Mouse (Mus musculus): Measurements from ENCODE around the gene Hnf4a.

DNA sequence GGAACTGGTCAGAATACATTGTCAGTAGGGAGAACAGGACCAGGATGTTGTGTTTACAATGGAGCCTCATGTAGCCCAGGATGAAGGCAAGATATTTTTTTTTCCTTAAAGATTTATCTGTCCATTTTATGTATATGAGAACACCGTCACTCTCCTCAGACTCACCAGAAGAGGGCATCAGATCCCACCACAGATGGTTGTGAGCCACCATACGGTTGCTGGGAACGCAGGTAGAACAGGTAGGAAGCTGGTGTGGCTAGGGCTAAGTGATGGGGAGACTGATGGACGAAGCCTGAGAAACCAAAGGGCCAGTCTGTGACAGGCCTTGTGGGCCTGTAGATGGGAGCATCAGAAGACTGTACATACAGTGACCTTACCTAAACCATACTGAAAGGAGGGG is 107.4 kb downstream of the Hnf4a start:
- TF ChIP-seq CTCF (IDR thresholded peaks at IDR 0.05; ENCODE audit: low read depth), result peak; percentile 27
- TF ChIP-seq EP300 (IDR thresholded peaks at IDR 0.05; ENCODE audit: low read depth), result no peak

Data from liver, postnatal 0 days (tissue).